Mouse (Mus musculus) frontal cortex, adult 2 months (tissue): Measurements from ENCODE around the gene Prkca. TPM values are rescaled to one million over a fixed set of nuclear protein-coding genes. Genes with fewer than 3 reads are reported as not detected.

Experiments
- DNase-seq, 2 experiments: peaks; one replicate each; pipeline ENCODE4 v3.0.0; 2022; ENCODE audit warnings: low spot score in 1 of 2; ENCODE audit errors: extremely low spot score in 1 of 2
- polyA plus RNA-seq: library from polyadenylated mRNA; depleted of rRNA; stranded (reverse); fragments of >200 nt; gene quantifications from 2 replicates; pipeline ENCODE4 v1.2.3, GENCODE M21; 2012

The Prkca gene
- polyA plus RNA-seq, 1 experiment = 80.3 TPM

- DNase-seq = no peak
Observed at GRCm38 (mm10) chr11:108178258-108178657, 165.5 kb downstream of the Prkca start.

- DNase-seq = no peak
Observed at GRCm38 (mm10) chr11:108176715-108177114, 167.0 kb downstream of the Prkca start.

- no peak for DNase-seq
Observed at GRCm38 (mm10) chr11:108171917-108172316, 171.8 kb downstream of the Prkca start.

- no peak for DNase-seq
Observed at GRCm38 (mm10) chr11:108171260-108171659, 172.5 kb downstream of the Prkca start.

- DNase-seq = no peak
Observed at GRCm38 (mm10) chr11:108170107-108170506, 173.6 kb downstream of the Prkca start.

GRCm38 (mm10) chr11:108165725-108166124 is 178.0 kb downstream of the Prkca start:
- no peak for DNase-seq

GRCm38 (mm10) chr11:108162639-108163038 is 181.1 kb downstream of the Prkca start:
- no peak for DNase-seq

- no peak for DNase-seq
Observed at GRCm38 (mm10) chr11:108162110-108162509, 181.6 kb downstream of the Prkca start.

- no peak for DNase-seq
Observed at GRCm38 (mm10) chr11:108160056-108160455, 183.7 kb downstream of the Prkca start.

GRCm38 (mm10) chr11:108158046-108158445 is 185.7 kb downstream of the Prkca start:
- DNase-seq = no peak

GRCm38 (mm10) chr11:108157074-108157473 is 186.7 kb downstream of the Prkca start:
- no peak for DNase-seq

GRCm38 (mm10) chr11:108156107-108156506 is 187.6 kb downstream of the Prkca start:
- no peak for DNase-seq

- DNase-seq = no peak
Observed at GRCm38 (mm10) chr11:108155088-108155580, 188.6 kb downstream of the Prkca start.

GRCm38 (mm10) chr11:108153997-108154841 is 189.5 kb downstream of the Prkca start:
- no peak for DNase-seq

- no peak for DNase-seq
Observed at GRCm38 (mm10) chr11:108152591-108152990, 191.1 kb downstream of the Prkca start.

- DNase-seq = peak; percentile 84 to 87
Observed at GRCm38 (mm10) chr11:108150410-108150809, 193.3 kb downstream of the Prkca start.

- DNase-seq = no peak
Observed at GRCm38 (mm10) chr11:108149187-108149586, 194.5 kb downstream of the Prkca start.

GRCm38 (mm10) chr11:108148491-108148890 is 195.2 kb downstream of the Prkca start:
- no peak for DNase-seq

- no peak for DNase-seq
Observed at GRCm38 (mm10) chr11:108145752-108146496, 197.8 kb downstream of the Prkca start.

GRCm38 (mm10) chr11:108145128-108145527 is 198.6 kb downstream of the Prkca start:
- no peak for DNase-seq

- no peak for DNase-seq
Observed at GRCm38 (mm10) chr11:108143739-108144138, 200.0 kb downstream of the Prkca start.
